Mouse (Mus musculus) megakaryocyte-erythroid progenitor cell, adult 5 weeks (primary cell): ENCODE results near the gene Tspan13. TPM values are rescaled to one million over a fixed set of nuclear protein-coding genes. Genes with fewer than 3 reads are reported as not detected.

Source experiments
- polyA plus RNA-seq: library from polyadenylated mRNA; stranded (reverse); fragments of >175 nt; gene quantifications from 2 replicates; pipeline ENCODE4 v1.2.3, GENCODE M21; 2012

The Tspan13 gene
- polyA plus RNA-seq = 82.0 and 102 TPM in 2 replicates

GRCm38 (mm10) chr12:36042348-36042778 is at the start of gene Tspan13:
Gene Tspan13 (minus strand): TSS chr12:36042500.

GRCm38 (mm10) chr12:35992711-35993110 is 49.6 kb downstream of the Tspan13 start, which contains the start of gene Agr2:
Gene Agr2 (plus strand): TSS chr12:35992907.

Other genes with a start within 250 kb of the Tspan13 start
- not detected in 2 replicates for gene Agr3, start 116.9 kb downstream of the Tspan13 start, polyA plus RNA-seq
- gene Agr2, start 49.6 kb downstream of the Tspan13 start, polyA plus RNA-seq = not detected in 2 replicates
- 1.5 TPM in 2 replicates for gene Ankmy2, start 114.6 kb upstream of the Tspan13 start, polyA plus RNA-seq
- gene Bzw2, start 115.6 kb upstream of the Tspan13 start, polyA plus RNA-seq = 15.0 and 19.2 TPM in 2 replicates
- not detected in 2 replicates for gene Lrrc72, start 210.9 kb upstream of the Tspan13 start, polyA plus RNA-seq